ENCODE assay signal across 19 mouse cellular contexts in the genomic region with DNA sequence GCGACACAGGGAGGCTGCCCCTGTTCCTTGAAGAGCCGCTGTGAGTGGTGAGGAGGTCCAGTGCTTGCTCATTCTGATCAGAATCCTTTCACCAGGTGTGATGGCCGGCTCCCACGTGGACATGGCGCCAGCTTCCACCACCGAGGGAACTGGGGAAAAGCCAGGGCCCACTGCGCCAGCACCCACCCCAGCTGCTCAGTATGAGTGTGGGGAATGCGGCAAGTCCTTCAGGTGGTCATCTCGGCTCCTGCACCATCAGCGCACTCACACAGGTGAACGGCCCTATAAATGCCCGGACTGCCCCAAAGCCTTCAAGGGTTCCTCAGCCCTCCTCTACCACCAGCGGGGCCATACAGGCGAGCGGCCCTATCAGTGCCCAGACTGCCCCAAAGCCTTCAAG. TPM values are rescaled to one million over a fixed set of nuclear protein-coding genes. Genes with fewer than 3 reads are reported as not detected.
"Had no signal": no experiment of that assay in that cellular context is flagged by ENCODE, and none has a peak within 500 bp of the region (broad histone marks: within the 10 kb centered on the region; RNA-seq: fewer than 3 reads in every experiment).

No protein-coding gene starts in this region.

- H3K4me2 ChIP-seq: lung, embryonic 15.5 days; midbrain, embryonic 12.5 days; midbrain, embryonic 15.5 days; neural tube, embryonic 12.5 days; stomach, embryonic 15.5 days had no signal

- H3K9ac ChIP-seq: liver, postnatal 0 days; lung, embryonic 15.5 days; midbrain, embryonic 12.5 days; stomach, embryonic 15.5 days had no signal

- H3K9me3 ChIP-seq: lung, embryonic 15.5 days; midbrain, embryonic 12.5 days; midbrain, embryonic 15.5 days; neural tube, embryonic 12.5 days; stomach, embryonic 15.5 days had no signal

- ATAC-seq: liver, postnatal 0 days; lung, postnatal 0 days; midbrain, embryonic 15.5 days had no signal

- DNase-seq: liver, postnatal 0 days; lung, adult 2 months; lung, postnatal 14 days; lung, postnatal 36 days; right cerebral cortex, postnatal 14 days; thymus, adult 2 months; thymus, postnatal 25 days; thymus, postnatal 4 days had no signal

- H3K27ac ChIP-seq: lung, embryonic 15.5 days; macrophage; midbrain, embryonic 12.5 days; midbrain, embryonic 15.5 days; neural tube, embryonic 12.5 days; stomach, embryonic 15.5 days; stomach, postnatal 0 days had no signal

- H3K4me3 ChIP-seq: lung, embryonic 15.5 days; midbrain, embryonic 12.5 days; midbrain, embryonic 15.5 days; neural tube, embryonic 12.5 days; stomach, embryonic 15.5 days had no signal

- H3K27me3 ChIP-seq: lung, embryonic 15.5 days; midbrain, embryonic 12.5 days; midbrain, embryonic 15.5 days; neural tube, embryonic 12.5 days; stomach, embryonic 15.5 days had no signal

RNA-seq across cellular contexts. Expression of gene Nat14, which starts 3.1 kb away (rescaled TPM):
- total RNA-seq: monocyte, adult 5-6 weeks had no signal

RNA-seq across cellular contexts. Expression of gene Ssc5d, which starts 6.9 kb away (rescaled TPM):
- total RNA-seq: megakaryocyte progenitor cell, adult 5-6 weeks; monocyte, adult 5-6 weeks had no signal

RNA-seq across cellular contexts. Expression of gene Gm36210, which starts 12.4 kb away (rescaled TPM):
- total RNA-seq: megakaryocyte progenitor cell, adult 5-6 weeks; monocyte, adult 5-6 weeks; neutrophil, adult 5-6 weeks had no signal
- polyA plus RNA-seq: liver, postnatal 0 days; lung, embryonic 15.5 days; lung, postnatal 0 days; macrophage; midbrain, embryonic 12.5 days; stomach, embryonic 15.5 days; stomach, postnatal 0 days had no signal
